Mouse (Mus musculus) megakaryocyte progenitor cell, adult 5-6 weeks (primary cell): ENCODE results near the gene Tada1. TPM values are rescaled to one million over a fixed set of nuclear protein-coding genes. Genes with fewer than 3 reads are reported as not detected.

Source experiments
- ATAC-seq: replicated peaks from 2 replicates; pipeline ENCODE4 v1.8.0; 2016; ENCODE audit warnings: mild to moderate bottlenecking, moderate TSS enrichment, inconsistent platforms; ENCODE audit not compliant: poor library complexity
- total RNA-seq, 2 experiments: library from RNA; stranded (forward) in 1 of 2; stranded (reverse) in 1 of 2; fragments of 157-497, 149-512 nt in 1 of 2; fragments of 200-1000 nt in 1 of 2; gene quantifications; 2 replicates each; pipeline versions ENCODE4 v1.2.3 to v1.2.4; 2015 to 2017

Tada1 gene
- total RNA-seq, 2 experiments from 2014 or later, result 36.1 to 49.2 TPM

- ATAC-seq, result no peak
Observed at GRCm38 (mm10) chr1:166382626-166383025, 3.7 kb downstream of the Tada1 start.

- ATAC-seq, result no peak
Observed at GRCm38 (mm10) chr1:166384614-166385013, 5.7 kb downstream of the Tada1 start.

- ATAC-seq, result no peak
Observed at GRCm38 (mm10) chr1:166385431-166385830, 6.5 kb downstream of the Tada1 start.

GRCm38 (mm10) chr1:166388511-166388910 lies 9.6 kb downstream of the Tada1 start:
- no peak for ATAC-seq

GRCm38 (mm10) chr1:166389406-166390125 lies 10.7 kb downstream of the Tada1 start:
- no peak for ATAC-seq

- ATAC-seq, result no peak
Observed at GRCm38 (mm10) chr1:166391671-166392070, 12.8 kb downstream of the Tada1 start.

- ATAC-seq, result no peak
Observed at GRCm38 (mm10) chr1:166394770-166395169, 15.9 kb downstream of the Tada1 start.

GRCm38 (mm10) chr1:166395661-166396060 lies 16.8 kb downstream of the Tada1 start:
- ATAC-seq, result no peak

GRCm38 (mm10) chr1:166396381-166396780 lies 17.5 kb downstream of the Tada1 start:
- no peak for ATAC-seq

- no peak for ATAC-seq
Observed at GRCm38 (mm10) chr1:166401455-166401854, 22.6 kb downstream of the Tada1 start.

GRCm38 (mm10) chr1:166402003-166402402 lies 23.1 kb downstream of the Tada1 start:
- no peak for ATAC-seq

GRCm38 (mm10) chr1:166403846-166404245 lies 24.9 kb downstream of the Tada1 start:
- ATAC-seq, result no peak

GRCm38 (mm10) chr1:166409177-166409700 lies 30.3 kb downstream of the Tada1 start:
- ATAC-seq, result peak; percentile 56

GRCm38 (mm10) chr1:166409701-166410220 lies 30.9 kb downstream of the Tada1 start, which contains the start of gene Pogk:
Pogk (minus strand) TSS chr1:166409863.
- peak; percentile 92 for ATAC-seq

- ATAC-seq, result no peak
Observed at GRCm38 (mm10) chr1:166411541-166411940, 32.6 kb downstream of the Tada1 start.

GRCm38 (mm10) chr1:166412266-166412665 lies 33.4 kb downstream of the Tada1 start:
- no peak for ATAC-seq

- ATAC-seq, result peak; percentile 74
Observed at GRCm38 (mm10) chr1:166429053-166429452, 50.2 kb downstream of the Tada1 start.

GRCm38 (mm10) chr1:166429809-166430431 lies 51.0 kb downstream of the Tada1 start:
- peak; percentile 91 for ATAC-seq

GRCm38 (mm10) chr1:166439426-166439825 lies 60.5 kb downstream of the Tada1 start:
- ATAC-seq, result no peak

- ATAC-seq, result 0 out of 2 replicates have a peak, but pooled peaks have one; percentile 37
Observed at GRCm38 (mm10) chr1:166441992-166442391, 63.1 kb downstream of the Tada1 start.
